Mouse (Mus musculus): ENCODE measurements around the gene Suco.

DNA sequence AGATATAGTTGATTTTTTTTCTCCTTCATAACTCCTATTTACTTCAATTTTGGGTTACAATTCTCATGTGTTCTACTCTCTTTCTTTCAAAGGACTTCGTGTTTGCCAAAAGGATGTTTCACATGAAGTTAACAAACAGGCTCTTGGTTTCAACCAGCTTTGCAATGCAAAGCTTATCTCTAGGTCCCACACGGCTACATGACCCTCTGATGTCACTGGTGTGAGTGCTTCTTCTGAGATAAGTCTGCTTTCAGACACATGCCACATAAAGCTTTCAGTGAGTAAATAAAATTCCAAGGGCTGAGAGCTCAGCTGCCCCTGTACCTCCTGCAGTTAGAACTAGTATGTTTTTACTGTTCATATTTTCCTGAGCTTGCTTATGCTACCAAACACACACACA is 18.1 kb upstream of the Suco start:
- TF ChIP-seq CTCF (IDR thresholded peaks at IDR 0.05) (no peak), EP300 (IDR thresholded peaks at IDR 0.05) (no peak)
